Mouse (Mus musculus) neural tube, embryonic 11.5 days (tissue): Measurements from ENCODE around the gene Cachd1. TPM values are rescaled to one million over a fixed set of nuclear protein-coding genes. Genes with fewer than 3 reads are reported as not detected.

Experiments used
- ATAC-seq: fragments of 200-750 bp; cut with Nextera tagmentation; 2 replicates; pipeline ENCODE4 v1.8.0; 2017; ENCODE audit warnings: moderate number of reproducible peaks, mild to moderate bottlenecking, moderate TSS enrichment, moderate library complexity; ENCODE audit not compliant: insufficient read depth, low FRiP score, low TSS enrichment
- DNase-seq: peaks from one replicate; pipeline ENCODE4 v3.0.0-alpha.2; 2015; ENCODE audit warnings: low spot score
- H3K27ac ChIP-seq: fragments of 300-500 bp; sonication (generic); 2 replicates; pipeline ENCODE4 v1.5.1; 2014; ENCODE audit warnings: low read depth, mild to moderate bottlenecking, low read length
- H3K27me3 ChIP-seq: fragments of 300-500 bp; sonication (generic); 2 replicates; pipeline ENCODE4 v1.6.1; 2014; ENCODE audit warnings: mild to moderate bottlenecking, low read length, mixed read lengths; ENCODE audit not compliant: control insufficient read depth, insufficient read depth
- H3K36me3 ChIP-seq: fragments of 300-500 bp; sonication (generic); 2 replicates; pipeline ENCODE4 v1.6.1; 2014; ENCODE audit warnings: mild to moderate bottlenecking, low read length, moderate library complexity, mixed read lengths; ENCODE audit not compliant: control insufficient read depth, insufficient read depth
- H3K4me1 ChIP-seq: fragments of 300-500 bp; sonication (generic); 2 replicates; pipeline ENCODE4 v1.6.1; 2014; ENCODE audit warnings: low read length, mixed read lengths; ENCODE audit not compliant: control insufficient read depth, insufficient read depth
- H3K4me2 ChIP-seq: fragments of 300-500 bp; sonication (generic); 2 replicates; pipeline ENCODE4 v1.6.1; 2014; ENCODE audit warnings: low read depth, mild to moderate bottlenecking, moderate library complexity
- H3K4me3 ChIP-seq: fragments of 300-500 bp; sonication (generic); 2 replicates; pipeline ENCODE4 v1.5.1; 2014; ENCODE audit warnings: low read depth, low read length
- H3K9ac ChIP-seq: fragments of 300-500 bp; sonication (generic); 2 replicates; pipeline ENCODE4 v1.6.1; 2014; ENCODE audit warnings: mild to moderate bottlenecking, low read length
- H3K9me3 ChIP-seq: fragments of 300-500 bp; sonication (generic); 2 replicates; pipeline ENCODE4 v1.6.1; 2016; ENCODE audit warnings: low read length; ENCODE audit not compliant: control insufficient read depth
- WGBS: fragments of 180-500 bp; shearing (Covaris S2); extraction: QIAGEN DNeasy Blood & Tissue Kit; methylation state at CpG from one replicate; pipeline ENCODE4 v1.1.7; 2014; 5-methylcytosine and 5-hydroxymethylcytosine counted together
- polyA plus RNA-seq: library from polyadenylated mRNA; unstranded; fragments of >200 nt; fragmentation: Nextera tagmentation; extraction: Ambion mirVana; gene quantifications from 2 replicates; pipeline ENCODE4 v1.2.1, GENCODE M21; 2014

Gene Cachd1
- polyA plus RNA-seq, 1 experiment from 2014 or later = 32.6 TPM

GRCm38 (mm10) chr4:100893739-100894138 is 117.3 kb downstream of the Cachd1 start:
- Histone ChIP-seq H3K9ac (no peak overlapping the region), H3K4me3 (no peak overlapping the region), H3K27ac (no peak overlapping the region), H3K4me1 (peaks cover 13% of the 10 kb centered on the region), H3K36me3 (no peaks in the 10 kb centered on the region), H3K9me3 (no peaks in the 10 kb centered on the region), H3K4me2 (no peak overlapping the region), H3K27me3 (no peaks in the 10 kb centered on the region)
- DNase-seq (no peak), ATAC-seq (no peak)

DNA sequence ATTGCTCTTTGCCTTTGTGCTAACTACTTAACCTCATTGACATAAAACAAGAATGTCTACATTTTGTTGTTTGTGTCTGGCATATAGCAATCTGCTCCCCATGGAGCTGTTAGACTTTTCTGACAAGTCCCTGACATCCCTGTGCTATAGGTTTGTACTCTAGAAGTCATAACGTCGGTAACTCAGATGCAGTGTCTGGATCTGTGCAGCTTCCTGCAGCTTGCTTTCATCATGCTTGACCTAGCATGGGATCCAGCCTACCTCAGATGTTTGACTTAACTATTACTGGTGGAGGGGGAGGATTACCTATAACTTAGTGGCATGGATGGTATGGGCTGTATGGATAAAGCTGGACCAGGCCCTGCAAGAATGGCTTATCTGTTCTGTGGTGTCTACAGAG is 117.7 kb downstream of the Cachd1 start:
- Histone ChIP-seq H3K9me3 (no peaks in the 10 kb centered on the region), H3K27ac (no peak overlapping the region), H3K4me3 (no peak overlapping the region), H3K9ac (no peak overlapping the region), H3K36me3 (no peaks in the 10 kb centered on the region), H3K4me1 (peaks cover 13% of the 10 kb centered on the region), H3K4me2 (no peak overlapping the region), H3K27me3 (no peaks in the 10 kb centered on the region)
- WGBS = 67% methylated on average over 2 of the region's 2 CpGs
- DNase-seq (no peak), ATAC-seq (no peak)

DNA sequence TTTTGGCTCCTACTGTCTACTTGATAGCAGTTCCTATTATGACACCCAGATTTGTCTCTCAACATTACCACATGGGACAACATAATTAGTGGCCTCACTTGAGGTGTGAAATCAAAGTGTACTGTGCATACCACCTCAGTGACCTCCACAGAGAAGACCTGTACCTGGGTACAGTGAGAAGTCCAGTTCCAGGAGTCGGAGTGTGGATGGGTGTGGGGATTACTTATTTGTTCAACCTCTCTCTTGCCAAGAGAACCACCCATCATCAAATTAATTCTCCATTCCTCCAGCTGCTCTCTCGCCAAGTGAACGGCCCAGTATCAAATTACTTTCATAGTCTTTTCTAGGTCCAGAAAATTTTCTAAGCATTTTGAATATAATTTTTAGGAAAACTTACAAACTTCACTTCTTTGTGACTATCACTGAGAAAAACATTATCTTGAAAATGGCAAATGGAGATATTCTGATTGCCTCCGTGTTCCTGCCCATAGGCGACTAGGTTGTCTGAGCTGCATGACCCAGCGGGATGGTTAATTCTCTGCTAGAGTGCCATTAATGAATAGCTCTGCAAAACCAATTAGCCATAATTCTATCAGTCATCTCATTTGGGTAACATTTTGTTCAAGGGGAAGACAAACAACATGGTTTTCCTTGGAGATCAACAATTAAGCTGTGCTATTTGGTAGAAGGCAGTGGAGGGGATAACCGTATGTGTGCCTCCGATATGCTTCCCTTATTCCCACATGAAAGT is 120.0 kb downstream of the Cachd1 start:
- Histone ChIP-seq H3K9me3 (no peaks in the 10 kb centered on the region), H3K27me3 (no peaks in the 10 kb centered on the region), H3K36me3 (no peaks in the 10 kb centered on the region), H3K27ac (no peak overlapping the region), H3K4me1 (no peaks in the 10 kb centered on the region; the same call in 1 of the 2 replicates), H3K4me3 (no peak overlapping the region), H3K4me2 (no peak overlapping the region), H3K9ac (no peak overlapping the region)
- WGBS = 84% methylated on average over 8 of the region's 8 CpGs
- no peak for ATAC-seq
- DNase-seq = no peak

GRCm38 (mm10) chr4:100897943-100898342 is 121.5 kb downstream of the Cachd1 start:
- Histone ChIP-seq H3K36me3 (no peaks in the 10 kb centered on the region), H3K9ac (no peak overlapping the region), H3K9me3 (no peaks in the 10 kb centered on the region), H3K4me2 (no peak overlapping the region), H3K27ac (no peak overlapping the region), H3K4me1 (peaks cover 2% of the 10 kb centered on the region; the same call in 1 of the 2 replicates), H3K27me3 (no peaks in the 10 kb centered on the region), H3K4me3 (no peak overlapping the region)
- no peak for DNase-seq
- 87% methylated on average over 3 of the region's 3 CpGs for WGBS
- no peak for ATAC-seq

GRCm38 (mm10) chr4:100909694-100910340 is 133.3 kb downstream of the Cachd1 start:
- ATAC-seq (no peak), DNase-seq (no peak)
- Histone ChIP-seq H3K4me1 (peaks cover 9% of the 10 kb centered on the region), H3K4me2 (no peak overlapping the region), H3K9me3 (no peaks in the 10 kb centered on the region), H3K4me3 (no peak overlapping the region), H3K27ac (no peak overlapping the region), H3K36me3 (no peaks in the 10 kb centered on the region), H3K27me3 (no peaks in the 10 kb centered on the region), H3K9ac (no peak overlapping the region)
- WGBS = 67% methylated on average over 9 of the region's 9 CpGs

GRCm38 (mm10) chr4:100910605-100911330 is 134.3 kb downstream of the Cachd1 start:
- 7% methylated on average over 11 of the region's 11 CpGs for WGBS
- ATAC-seq = no peak
- Histone ChIP-seq H3K27me3 (no peaks in the 10 kb centered on the region), H3K9ac (no peak overlapping the region), H3K27ac (no peak overlapping the region), H3K4me1 (peaks cover 9% of the 10 kb centered on the region), H3K9me3 (no peaks in the 10 kb centered on the region), H3K4me2 (no peak overlapping the region), H3K36me3 (no peaks in the 10 kb centered on the region), H3K4me3 (no peak overlapping the region)
- no peak for DNase-seq

DNA sequence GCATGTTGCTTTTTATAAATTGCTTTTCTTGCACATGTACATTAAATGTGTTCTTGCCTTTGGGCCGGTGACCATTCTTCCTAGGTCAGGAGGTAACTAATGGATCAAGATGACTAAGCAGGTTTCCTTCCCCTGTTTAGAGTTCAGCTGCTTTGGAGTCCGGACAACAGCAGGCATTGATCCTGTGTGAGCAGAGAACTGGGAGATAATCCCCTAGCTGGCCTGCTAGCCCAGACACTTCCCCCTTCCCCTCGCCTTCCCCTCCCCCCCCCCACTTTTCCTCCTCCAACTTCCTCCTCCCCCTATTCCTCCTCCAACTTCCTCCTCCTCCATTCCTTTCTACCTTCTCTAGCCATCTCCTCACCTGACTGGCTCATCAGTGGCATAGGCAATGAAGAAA is 135.2 kb downstream of the Cachd1 start:
- ATAC-seq = no peak
- H3K4me1 ChIP-seq = peaks cover 9% of the 10 kb centered on the region
- H3K9me3 ChIP-seq = no peaks in the 10 kb centered on the region
- H3K4me2 ChIP-seq = no peak overlapping the region
- H3K4me3 ChIP-seq = no peak overlapping the region
- no peaks in the 10 kb centered on the region for H3K27me3 ChIP-seq
- DNase-seq = no peak
- WGBS = 52% methylated on average over 3 of the region's 3 CpGs
- no peaks in the 10 kb centered on the region for H3K36me3 ChIP-seq
- no peak overlapping the region for H3K27ac ChIP-seq
- H3K9ac ChIP-seq = no peak overlapping the region

- Histone ChIP-seq H3K9ac (no peak overlapping the region), H3K4me2 (no peak overlapping the region), H3K27me3 (no peaks in the 10 kb centered on the region), H3K4me1 (peaks cover 9% of the 10 kb centered on the region), H3K9me3 (no peaks in the 10 kb centered on the region), H3K27ac (no peak overlapping the region), H3K36me3 (peaks cover 3% of the 10 kb centered on the region; the same call in 1 of the 2 replicates), H3K4me3 (no peak overlapping the region)
- 66% methylated on average over 4 of the region's 4 CpGs for WGBS
- ATAC-seq (0 out of 2 replicates have a peak, but pooled peaks have one; percentile 41), DNase-seq (no peak)
Observed at GRCm38 (mm10) chr4:100913666-100914065, 137.2 kb downstream of the Cachd1 start.
